Mouse (Mus musculus) cerebellum, adult 11 months (tissue): ENCODE results near the gene Plac1.
"Not testable (repeated sequence)": the region's sequence is repeated elsewhere in the genome, so short reads cannot be mapped to it uniquely, and the experiment has no call there.

ENCODE experiments used
- DNase-seq: peaks from one replicate; pipeline ENCODE4 v3.0.0; 2022

The Plac1 gene

DNA sequence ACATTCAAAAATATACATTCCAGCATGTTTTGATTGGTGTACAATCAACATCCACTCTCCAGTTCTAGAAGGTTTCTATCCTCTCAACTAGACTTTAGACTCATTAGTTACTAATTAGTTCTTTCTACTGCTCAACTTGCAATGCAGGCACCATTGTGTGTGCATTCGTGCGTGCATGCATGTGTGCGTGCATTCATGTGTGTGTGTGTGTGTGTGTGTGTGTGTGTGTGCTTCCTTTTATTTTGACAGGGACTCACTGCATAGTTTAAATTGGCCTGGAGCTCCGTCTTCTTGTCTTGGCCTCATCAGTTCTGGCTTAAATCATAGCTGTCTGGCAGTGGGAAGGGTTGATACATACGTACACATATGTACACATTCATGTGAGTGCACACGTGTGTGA is 198.9 kb downstream of the Plac1 start:
- DNase-seq, result no peak

DNA sequence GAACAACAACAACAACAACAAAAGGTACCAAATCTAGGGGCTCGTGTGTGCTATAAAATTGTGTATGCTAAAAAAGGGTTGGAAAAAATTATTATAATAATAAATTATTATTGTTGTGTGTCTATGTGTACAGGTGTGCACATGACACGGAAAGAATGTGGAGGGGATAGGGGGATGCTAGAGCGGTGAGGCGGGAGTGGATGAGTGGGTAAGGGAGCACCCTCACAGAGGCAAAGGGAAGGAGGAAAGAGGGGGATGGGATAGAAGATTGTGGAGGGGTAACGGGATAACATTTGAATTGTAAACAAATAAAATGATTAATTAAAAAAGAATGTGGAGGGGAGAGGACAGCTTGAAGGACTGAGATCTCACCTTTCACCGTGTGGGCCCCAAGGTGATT is 199.8 kb downstream of the Plac1 start:
- DNase-seq, result no peak

DNA sequence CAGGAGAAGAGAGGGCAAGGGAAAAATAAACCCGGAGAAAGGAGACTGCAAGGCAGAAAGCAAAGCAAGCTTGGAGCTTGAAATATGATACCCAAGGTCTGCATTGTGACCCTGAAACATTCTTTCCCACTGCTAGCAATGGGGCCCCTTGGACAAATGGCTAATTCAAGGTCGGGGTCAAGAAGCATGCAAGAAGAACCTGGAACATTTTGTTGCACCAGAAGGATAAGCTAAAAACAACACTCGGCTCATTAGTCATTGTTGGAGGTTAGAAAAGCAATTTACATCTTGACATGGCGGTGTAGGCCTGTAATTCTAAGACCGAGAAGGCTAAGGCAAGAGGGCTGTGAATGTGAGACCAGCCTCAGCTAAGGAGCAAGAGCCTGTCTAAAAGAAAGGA is 200.3 kb downstream of the Plac1 start:
- no peak for DNase-seq

DNA sequence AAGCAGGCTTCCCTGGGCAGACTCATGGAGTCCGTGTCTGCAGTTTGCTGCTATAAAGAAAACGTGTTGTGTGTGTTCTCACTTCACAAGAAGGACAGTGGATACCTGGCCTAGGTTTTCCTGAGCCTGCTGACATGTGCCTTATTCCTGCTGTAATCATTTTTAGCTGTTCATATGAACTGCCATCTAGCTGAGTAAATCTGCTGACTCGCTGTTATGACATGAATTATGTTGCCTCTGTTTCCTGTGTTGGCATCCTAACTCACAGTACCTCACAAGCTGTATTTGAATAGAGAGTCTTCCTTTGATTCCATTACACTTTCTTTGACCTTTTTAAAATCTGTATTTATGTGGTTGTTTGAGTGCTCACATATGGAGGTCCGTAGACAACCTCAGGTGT is 201.7 kb downstream of the Plac1 start:
- DNase-seq, result no peak

DNA sequence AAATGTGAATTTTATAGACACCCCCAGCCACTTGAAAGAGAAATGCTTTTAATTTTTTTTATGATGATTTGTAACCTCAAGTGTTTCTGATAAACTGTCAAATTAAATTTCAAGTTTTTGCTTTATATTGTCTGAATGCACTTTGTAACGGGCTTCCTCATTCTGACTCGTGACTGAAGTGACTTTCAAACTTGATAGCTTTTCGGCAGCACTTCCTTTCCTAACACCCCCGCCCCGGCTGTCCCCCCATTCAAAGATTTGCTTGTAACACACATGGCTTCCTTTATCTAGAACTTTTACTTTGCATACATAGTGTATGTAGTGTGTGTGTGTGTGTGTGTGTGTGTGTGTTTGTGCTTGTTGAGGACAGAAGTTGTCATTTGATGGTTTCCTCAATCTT is 210.4 kb downstream of the Plac1 start:
- DNase-seq, result no peak

DNA sequence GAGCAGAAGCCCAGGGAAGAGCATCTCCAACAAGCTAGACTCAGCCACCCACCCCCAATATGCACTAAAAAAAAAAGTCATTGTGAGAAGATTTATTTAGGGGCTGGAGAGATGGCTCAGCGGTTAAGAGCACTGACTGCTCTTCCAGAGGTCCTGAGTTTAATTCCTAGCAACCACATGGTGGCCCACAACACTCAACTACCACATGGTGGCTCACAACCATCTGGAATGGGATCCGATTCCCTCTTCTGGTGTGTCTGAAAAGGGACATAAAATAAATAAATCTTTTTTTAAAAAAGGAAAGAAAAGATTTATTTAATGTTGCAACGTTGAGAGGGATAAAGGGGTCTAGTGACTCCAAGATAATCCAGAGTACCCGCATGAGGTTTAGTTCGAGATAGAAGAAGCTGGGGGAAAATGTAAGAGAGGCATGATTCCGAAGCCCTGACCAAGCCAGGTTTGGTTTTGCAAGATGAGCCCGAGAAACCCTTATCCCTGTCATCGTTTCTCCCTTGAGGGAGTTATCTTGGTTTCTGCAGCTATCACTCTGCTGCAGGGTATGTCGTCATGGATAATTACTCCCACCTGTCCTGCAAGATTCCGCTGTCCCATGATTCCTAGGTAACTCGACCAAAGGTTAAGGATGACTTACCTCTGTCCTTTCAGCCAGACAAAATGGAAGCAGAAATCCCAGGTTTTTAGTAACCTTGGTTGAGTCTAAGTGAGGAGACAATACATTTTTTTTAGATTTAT is 214.3 kb downstream of the Plac1 start:
- DNase-seq, result no peak

DNA sequence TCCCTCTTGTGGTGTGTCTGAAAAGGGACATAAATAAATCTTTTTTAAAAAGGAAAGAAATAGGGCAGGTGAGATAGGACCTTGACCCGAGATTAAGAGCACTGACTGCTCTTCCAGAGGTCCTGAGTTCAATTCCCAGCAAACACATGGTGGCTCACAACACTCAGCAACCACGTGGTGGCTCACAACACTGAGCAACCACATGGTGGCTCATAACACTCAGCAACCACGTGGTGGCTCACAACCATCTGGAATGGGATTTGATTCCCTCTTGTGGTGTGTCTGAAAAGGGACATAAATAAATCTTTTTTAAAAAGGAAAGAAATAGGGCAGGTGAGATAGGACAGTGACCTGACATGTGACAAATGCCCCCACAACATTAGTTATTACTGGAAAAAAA is 215.6 kb downstream of the Plac1 start:
- DNase-seq, result not testable (repeated sequence)

DNA sequence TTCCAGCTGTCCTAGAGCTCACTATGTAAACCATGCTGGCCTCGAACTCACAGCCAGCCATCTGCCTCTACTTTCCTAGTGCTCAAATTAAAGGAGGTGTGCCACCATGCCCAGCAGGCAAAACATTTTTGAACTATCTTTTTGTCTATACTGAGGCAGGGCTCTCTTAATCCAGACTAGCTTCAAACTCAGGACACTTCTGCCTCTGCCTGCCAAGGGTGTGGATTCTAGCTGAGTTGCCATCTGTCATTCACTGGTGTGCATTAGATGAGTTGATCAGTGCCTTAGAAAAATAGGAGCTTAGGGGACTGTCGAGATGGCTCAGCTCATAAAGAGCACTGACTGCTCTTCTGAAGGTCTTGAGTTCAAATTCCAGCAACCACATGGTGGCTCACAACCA is 216.9 kb downstream of the Plac1 start:
- peak; percentile 40 for DNase-seq
